Mouse (Mus musculus) liver, postnatal 0 days (tissue): ENCODE data around the gene Krt15.

ENCODE experiments used
- CTCF ChIP-seq: sonication (generic); IDR thresholded peaks from 2 replicates; pipeline ENCODE4 v1.5.1; 2016; ENCODE audit warnings: antibody characterized with exemption, low read depth
- EP300 ChIP-seq: IDR thresholded peaks from 2 replicates; pipeline ENCODE4 v1.6.1; 2016; ENCODE audit warnings: antibody characterized with exemption, low read depth, mild to moderate bottlenecking

DNA sequence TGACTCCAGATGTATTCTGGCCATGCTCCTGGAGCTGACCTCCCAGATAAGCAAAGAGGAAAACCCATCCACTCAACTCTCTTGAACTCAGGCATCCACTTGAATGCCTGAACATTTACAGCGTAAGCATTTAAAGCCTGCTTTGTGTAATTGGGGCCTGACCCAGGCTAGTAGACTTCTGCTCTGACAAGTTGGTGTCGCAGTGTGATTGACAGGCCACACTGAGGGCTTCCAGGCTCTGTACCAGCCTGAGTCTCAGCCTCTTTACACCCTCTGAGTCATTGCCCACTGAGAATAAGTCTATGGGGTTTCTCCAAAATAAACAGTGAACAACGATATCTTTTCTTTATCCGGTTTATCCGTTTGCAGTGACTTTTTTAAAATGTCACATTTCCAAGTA lies 15.4 kb downstream of the Krt15 start:
- TF ChIP-seq EP300 (no peak), CTCF (no peak)
